Mouse (Mus musculus): ENCODE data around the gene Gper1.

Gper1 gene

GRCm38 (mm10) chr5:139411117-139411516, 11.8 kb upstream of the Gper1 start:
- DNase-seq (ENCODE audit: low read depth, low spot score), result no peak

GRCm38 (mm10) chr5:139411665-139412314, 11.2 kb upstream of the Gper1 start:
- DNase-seq (ENCODE audit: low read depth, low spot score), result no peak

GRCm38 (mm10) chr5:139413545-139413944, 9.4 kb upstream of the Gper1 start:
- DNase-seq (ENCODE audit: low read depth, low spot score), result no peak

DNA sequence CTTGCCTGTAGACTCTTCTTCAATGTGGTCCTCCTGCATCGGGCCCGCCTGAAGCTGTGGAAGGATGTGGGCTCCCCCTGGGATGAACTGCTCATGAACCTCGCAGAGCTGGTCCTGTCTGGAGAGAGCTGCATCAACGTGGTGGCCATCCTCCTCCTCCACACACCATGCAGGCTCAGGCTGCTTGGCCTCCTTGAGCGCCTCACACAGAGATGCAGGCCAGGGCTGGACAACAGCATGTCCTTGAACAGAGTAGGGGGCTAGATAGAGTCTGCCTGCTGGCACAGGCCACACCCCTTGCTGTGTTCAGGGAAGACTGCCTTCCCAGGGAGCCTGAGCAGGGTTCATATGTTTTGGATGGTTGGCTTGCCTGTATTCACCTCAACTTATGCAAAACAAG, 8.0 kb upstream of the Gper1 start:
- DNase-seq (ENCODE audit: low read depth, low spot score), result no peak

- peak; percentile 85 for DNase-seq (ENCODE audit: low read depth, low spot score)
These were observed 6.0 kb upstream of the Gper1 start for GRCm38 (mm10) chr5:139416942-139417341.

- peak; percentile 74 for DNase-seq (ENCODE audit: low read depth, low spot score)
These were observed 5.5 kb upstream of the Gper1 start for GRCm38 (mm10) chr5:139417480-139417879.

- DNase-seq (ENCODE audit: low read depth, low spot score), result peak; percentile 37
These were observed 4.8 kb upstream of the Gper1 start for GRCm38 (mm10) chr5:139418110-139418509.

DNA sequence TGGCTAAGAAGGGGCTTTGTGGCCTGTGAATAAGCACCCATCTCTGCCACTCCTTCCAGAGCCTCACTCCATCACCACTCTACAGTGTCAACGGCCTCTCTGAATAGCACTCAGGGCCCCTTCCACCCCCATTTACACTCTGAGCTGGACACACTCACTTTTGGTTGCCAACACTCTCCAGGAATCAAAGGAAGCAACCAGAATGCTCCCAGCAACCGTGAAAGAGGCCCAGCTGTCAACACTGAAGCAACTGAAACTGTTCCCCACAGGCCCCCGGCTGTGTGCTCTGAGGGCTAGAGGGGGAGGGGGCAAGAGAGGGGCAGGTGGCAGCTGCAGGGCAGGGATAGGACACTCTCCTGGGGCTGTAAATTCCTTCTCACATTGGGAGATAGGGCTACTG, 4.3 kb upstream of the Gper1 start:
- DNase-seq (ENCODE audit: low read depth, low spot score), result no peak

GRCm38 (mm10) chr5:139425198-139425597, 2.2 kb downstream of the Gper1 start:
- no peak for DNase-seq (ENCODE audit: low read depth, low spot score)

DNA sequence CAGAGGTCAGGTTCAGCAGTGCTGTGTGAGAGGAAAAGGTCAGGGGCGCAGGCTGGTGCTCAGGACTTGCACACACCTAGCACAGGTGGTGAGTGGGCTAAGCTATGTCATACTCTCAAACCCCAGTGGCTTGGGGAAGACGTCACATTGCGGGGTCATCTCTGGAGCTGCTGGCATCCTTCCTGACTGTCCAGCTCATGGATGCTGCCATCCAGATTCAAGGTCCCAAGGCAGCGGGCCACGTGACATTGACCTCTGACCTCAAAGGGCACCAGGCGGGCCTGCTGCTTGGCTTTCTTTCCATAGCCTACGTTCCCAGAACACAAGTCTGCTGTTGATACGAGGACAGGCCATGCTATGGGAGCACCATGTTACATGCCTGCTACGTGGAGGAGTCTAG, 4.0 kb downstream of the Gper1 start:
- DNase-seq (ENCODE audit: low read depth, low spot score), result no peak

DNA sequence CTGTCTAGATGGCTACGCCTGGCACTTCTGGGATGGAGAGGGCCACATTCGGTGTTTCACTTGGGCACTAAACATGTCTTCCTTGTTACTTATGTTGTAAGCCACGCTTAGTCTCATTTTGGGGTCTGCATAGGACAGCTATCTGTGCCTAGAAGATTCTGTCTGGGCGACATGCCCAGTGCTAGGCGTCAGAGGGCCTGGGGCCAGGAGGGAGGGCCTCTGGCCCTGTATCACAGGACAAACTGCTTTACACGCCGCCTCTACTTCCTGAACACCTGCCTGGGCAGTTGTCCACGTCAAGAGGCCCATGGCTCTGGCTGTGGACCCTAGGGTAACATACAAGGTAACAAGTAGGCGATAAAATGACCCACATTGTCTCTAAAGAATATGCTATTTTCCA, 5.0 kb downstream of the Gper1 start:
- no peak for DNase-seq (ENCODE audit: low read depth, low spot score)

DNA sequence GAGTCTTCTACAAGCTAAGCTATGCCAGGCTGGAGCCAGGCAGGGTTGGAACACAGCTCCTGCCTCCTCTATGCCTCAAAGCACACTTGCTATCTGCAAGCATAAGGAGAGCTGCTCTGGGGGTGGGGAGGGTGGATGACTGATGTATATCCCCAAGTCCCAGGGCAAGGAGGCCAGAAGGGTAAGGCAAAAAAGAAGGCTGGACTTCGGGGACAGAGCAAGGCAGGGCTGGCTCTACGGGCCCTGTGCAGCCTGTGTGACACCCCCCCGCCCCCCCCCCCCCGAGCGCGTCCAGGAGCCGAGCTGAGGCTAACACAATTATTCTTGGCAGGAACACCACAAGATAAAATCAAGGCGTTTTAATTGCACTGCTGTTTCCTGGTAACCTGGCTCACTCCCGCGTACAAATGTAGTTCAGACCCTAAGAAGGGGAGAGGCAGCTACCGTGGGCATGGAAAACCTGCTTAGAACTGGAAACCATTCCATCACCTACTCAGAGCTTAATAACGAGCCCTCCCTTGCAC, 6.9 kb downstream of the Gper1 start:
- DNase-seq (ENCODE audit: low read depth, low spot score), result no peak

DNA sequence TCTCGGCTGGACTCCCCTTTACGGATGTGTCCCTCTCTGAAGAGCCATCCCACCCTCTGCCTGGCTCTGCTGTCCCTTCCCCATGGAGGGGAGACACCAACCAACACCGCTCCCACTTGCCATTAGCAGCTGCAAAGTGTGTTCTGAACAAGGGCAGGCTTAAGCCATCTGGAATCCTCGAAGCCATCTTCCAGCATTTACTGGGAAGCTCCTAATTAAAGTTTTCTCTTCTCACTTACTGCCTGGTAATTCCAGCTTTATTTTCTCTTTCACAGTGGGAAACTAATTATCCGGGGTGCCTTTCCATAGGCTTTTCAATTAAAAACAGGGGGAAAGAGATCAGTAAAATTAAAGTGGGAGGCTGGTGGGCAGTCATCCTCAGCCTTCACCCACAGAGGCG, 9.4 kb downstream of the Gper1 start:
- no peak for DNase-seq (ENCODE audit: low read depth, low spot score)

DNA sequence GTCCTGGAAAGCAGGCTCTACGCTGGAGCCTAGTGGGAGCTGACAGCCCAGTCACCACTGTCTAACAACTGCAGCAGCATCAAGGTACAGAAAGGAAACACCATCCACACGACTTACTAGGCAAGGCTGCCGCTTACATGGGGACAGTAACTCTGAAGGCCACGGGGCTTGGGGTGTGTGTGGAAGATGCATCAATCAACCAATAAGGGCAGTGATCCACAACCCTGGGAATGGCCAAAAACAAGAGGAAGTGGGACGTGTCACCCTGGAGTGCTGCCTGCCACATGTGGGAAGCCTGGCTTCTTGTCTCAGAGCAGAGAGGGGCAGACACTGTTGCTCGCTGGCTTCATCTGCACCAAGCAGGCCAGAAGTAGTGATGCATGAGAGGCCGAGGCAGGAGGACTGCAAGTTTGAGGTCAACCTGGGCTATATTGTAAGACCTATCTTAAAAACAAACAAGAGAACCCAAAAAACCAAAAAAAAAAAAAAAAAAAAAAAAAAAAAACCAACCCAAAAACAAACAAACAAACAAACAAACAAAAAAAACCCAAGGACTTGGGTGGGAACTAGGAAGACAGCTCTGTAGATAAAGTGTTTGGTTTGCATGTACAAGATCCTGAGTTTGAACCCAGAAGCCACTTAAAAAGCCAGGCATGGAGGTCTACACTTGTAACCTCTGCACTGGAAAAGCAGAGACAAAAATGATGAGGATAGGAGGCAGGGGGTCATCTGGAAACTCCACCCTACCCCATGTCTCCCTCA, 10.0 kb downstream of the Gper1 start:
- DNase-seq (ENCODE audit: low read depth, low spot score), result no peak

- DNase-seq (ENCODE audit: low read depth, low spot score), result no peak
These were observed 11.1 kb downstream of the Gper1 start for GRCm38 (mm10) chr5:139433842-139434568.

GRCm38 (mm10) chr5:139434940-139435339, 12.0 kb downstream of the Gper1 start:
- DNase-seq (ENCODE audit: low read depth, low spot score), result no peak

GRCm38 (mm10) chr5:139437769-139438168, 14.8 kb downstream of the Gper1 start:
- no peak for DNase-seq (ENCODE audit: low read depth, low spot score)

- DNase-seq (ENCODE audit: low read depth, low spot score), result no peak
These were observed 15.5 kb downstream of the Gper1 start for GRCm38 (mm10) chr5:139438440-139438839.

DNA sequence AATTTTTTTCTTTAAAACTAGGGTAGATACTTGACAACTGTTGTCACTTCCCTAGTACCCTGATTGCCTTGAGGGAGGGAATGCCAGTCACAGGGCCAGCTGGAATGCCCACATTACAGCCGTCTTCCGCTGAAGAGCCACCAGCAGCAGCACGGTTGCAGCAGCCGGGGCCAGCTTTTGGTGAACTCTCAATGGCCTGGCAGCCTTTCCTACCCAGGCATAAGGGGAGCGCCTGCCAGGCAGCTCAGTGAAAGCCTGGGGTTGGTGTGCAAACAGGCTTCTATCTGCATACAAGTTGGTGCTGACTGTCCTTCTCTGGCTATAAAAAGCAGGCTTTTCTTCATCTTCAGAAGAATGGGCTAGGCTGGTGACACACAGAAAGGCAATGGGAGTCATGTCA, 17.5 kb downstream of the Gper1 start:
- DNase-seq (ENCODE audit: low read depth, low spot score), result no peak

DNA sequence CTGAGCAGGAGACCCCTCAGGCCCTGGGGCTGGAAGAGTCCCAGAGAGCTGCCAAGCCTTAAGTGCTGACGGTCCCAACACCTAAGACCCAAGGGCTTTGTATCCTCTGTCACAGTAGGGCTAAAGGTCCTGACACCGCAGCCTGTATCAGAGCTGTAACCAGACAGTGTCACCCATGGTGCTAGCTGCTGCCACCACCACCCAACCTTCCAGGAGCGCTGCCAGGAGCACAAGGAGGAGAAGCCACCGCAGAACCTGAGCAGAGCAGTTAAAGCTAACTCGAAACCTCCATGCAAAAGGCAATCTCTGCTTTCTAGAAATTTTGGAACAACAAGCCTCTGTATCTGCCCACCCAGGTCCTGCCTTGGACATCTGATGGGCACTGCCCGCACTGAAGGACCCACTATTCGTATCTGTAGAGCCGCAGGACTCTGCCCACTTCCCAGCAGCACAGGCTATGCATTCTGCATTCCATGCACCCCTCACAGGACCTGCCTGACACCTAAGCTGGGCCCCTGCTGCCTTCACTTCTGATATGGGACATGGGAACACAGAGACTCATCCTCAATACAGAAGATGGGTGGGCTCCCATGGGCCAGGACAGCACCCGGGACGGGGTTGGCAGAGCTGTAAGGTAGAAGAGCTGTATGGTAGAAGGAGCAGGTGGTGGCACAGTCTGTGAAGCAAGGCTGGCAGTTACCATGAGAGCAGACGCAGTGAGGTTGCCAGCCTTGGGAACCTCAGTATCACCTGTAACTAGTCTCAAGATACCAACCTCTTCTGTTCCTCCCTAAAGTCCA, 18.2 kb downstream of the Gper1 start:
- no peak for DNase-seq (ENCODE audit: low read depth, low spot score)

DNA sequence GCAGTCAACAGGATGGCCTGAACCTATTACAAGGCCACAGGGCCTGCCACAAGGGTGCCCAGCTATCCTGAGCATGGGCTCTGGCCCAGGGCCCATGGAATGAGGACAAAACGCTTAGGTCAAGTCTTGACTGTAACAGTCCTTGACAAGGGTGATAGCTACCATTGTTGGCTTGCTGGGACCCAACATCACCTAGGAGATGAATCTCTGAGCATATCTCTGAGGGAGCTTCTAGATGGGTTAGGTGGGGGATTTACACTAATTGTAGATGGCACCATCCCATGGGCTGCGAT, 18.7 kb downstream of the Gper1 start:
- no peak for DNase-seq (ENCODE audit: low read depth, low spot score)

GRCm38 (mm10) chr5:139442428-139442827, 19.5 kb downstream of the Gper1 start:
- DNase-seq (ENCODE audit: low read depth, low spot score), result no peak

Data from ZHBTc4 (cell line).